Mouse (Mus musculus) megakaryocyte, embryonic 14.5 days (primary cell): ENCODE results near the gene Slc25a42.

ENCODE experiments used
- FLI1 ChIP-seq: IDR thresholded peaks from 2 replicates; pipeline ENCODE4 v1.6.1; 2012; ENCODE audit warnings: low read length, inconsistent platforms, mixed read lengths
- GATA1 ChIP-seq: IDR thresholded peaks from 3 replicates; pipeline ENCODE4 v1.6.1; 2012; ENCODE audit warnings: mixed read lengths, low read length, inconsistent platforms, borderline replicate concordance

DNA sequence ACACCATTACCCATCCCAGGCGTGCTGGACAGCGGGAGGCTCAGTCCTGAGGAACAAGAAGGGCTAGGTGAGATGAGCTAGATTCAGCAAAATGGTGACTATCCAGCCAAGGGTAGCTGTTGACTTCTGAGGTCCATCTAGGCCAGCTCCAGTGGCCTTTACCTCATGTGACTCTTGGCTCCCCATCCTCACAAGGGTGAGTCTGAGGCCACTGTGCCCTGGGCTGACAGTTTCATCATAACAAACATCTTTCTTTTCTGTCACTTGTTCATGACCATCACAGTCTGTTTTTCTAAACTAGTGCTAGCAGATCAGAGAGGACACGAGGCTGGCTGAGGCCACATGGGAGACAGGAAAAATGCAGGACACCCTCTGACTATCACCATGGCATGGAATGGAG, 17.9 kb downstream of the Slc25a42 start:
- TF ChIP-seq GATA1, result no peak
- no peak for TF ChIP-seq FLI1
